Mouse (Mus musculus): ENCODE results near the gene Rbfox3. TPM values are rescaled to one million over a fixed set of nuclear protein-coding genes. Genes with fewer than 3 reads are reported as not detected.

Rbfox3 gene
- polyA plus RNA-seq, 1 experiment, result not detected

- no peak for TF ChIP-seq GATA1 (IDR thresholded peaks at IDR 0.05; ENCODE audit: low read length)
Observed at GRCm38 (mm10) chr11:118745279-118745678, 166.1 kb downstream of the Rbfox3 start.

- no peak for TF ChIP-seq GATA1 (IDR thresholded peaks at IDR 0.05; ENCODE audit: low read length)
Observed at GRCm38 (mm10) chr11:118744782-118745181, 166.6 kb downstream of the Rbfox3 start.

DNA sequence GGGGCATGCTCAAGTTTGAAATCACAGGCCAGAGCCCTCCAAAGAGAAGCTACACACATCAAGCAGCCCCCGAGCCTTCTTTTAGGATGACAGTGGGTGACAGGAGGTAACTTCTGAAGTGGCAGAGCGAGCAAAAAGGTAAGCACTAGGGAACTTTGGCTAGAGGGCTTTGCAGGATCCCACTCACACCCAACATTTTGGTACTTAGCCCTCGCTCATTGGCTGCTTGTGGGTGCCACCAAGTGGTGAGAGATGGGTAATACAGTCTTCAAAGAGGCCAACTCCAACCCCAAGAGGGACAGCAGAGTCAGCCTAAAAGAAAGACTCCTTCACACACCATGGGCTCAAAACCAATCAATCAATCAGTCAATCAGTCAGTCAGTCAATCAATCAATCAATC lies 168.6 kb downstream of the Rbfox3 start:
- no peak for TF ChIP-seq GATA1 (IDR thresholded peaks at IDR 0.05; ENCODE audit: low read length)

DNA sequence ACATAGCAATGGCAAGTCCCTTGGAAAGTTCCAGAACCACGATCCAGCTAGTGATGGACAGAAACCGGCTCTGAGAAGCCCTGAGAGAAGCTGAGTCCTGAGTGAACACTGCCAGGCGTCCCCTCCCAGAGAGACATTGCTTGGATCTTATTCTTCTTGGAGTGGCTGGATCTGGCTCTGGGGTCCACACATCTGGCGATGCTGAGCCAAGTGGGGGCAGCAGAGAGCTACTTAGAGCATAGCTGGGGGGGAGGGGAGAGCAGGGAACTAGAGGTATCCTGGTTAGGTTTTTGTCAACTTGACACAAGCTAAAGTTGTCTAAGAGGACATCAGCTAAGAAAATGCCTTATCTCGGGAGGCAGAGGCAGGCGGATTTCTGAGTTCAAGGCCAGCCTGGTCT lies 170.1 kb downstream of the Rbfox3 start:
- TF ChIP-seq GATA1 (IDR thresholded peaks at IDR 0.05; ENCODE audit: low read length), result no peak

DNA sequence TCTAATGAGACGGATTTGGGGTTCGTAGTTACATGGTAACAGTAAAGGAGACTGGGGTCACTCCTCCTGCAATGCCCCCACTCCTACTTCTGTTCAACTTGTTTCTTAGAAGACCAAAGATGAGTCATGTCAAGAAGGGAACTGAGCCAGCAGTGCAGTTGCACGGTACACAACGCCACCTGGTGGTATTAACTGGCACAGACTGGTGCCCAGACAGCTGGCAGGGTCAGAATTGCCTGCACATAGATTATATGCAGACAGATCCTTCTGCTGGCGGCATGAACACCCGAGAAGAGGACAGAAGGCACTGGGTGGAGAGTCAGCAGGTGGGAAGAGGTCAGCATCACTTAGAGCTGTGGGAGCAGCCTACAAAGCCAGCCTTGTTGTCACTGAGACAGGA lies 171.4 kb downstream of the Rbfox3 start:
- no peak for TF ChIP-seq GATA1 (IDR thresholded peaks at IDR 0.05; ENCODE audit: low read length)

GRCm38 (mm10) chr11:118738855-118739832 lies 172.3 kb downstream of the Rbfox3 start:
- no peak for TF ChIP-seq GATA1 (IDR thresholded peaks at IDR 0.05; ENCODE audit: low read length)

DNA sequence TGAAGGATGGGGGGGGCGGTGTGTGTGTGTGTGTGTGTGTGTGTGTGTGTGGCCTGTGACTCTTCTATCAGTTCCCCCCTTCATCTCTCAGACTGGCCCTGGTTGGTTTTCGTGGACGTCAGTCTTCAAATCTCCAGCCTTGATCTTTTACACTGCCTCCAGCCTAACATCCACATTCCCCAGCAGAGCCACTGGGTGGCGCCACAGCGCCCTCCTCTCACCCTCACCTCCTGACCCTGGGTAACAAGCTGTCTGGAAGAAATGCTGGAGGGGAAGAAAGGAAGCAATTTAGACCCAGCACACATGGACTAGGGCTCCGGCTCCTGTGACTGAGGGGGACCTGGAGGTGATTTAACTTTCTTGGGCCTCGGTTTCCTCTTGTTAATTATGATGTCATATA lies 173.1 kb downstream of the Rbfox3 start:
- no peak for TF ChIP-seq GATA1 (IDR thresholded peaks at IDR 0.05; ENCODE audit: low read length)

DNA sequence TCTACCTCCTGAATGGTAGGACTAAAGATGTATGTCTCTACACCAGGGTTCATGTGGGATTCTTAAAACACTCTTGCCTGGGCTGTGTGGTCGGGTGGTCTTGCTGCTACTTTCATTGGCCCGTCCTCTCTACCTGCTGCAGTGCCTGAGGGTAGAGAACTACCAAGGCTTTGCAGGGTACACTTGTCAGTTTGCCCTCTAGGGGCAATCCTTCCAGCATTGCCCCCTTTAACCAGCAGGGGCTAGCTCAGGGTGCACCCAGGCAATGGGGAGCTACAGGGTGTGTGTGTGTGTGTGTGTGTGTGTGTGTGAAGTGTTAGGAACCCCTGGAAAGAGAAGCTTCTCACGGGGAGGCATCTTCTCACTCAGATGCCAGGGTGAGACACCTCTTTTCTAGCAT lies 173.6 kb downstream of the Rbfox3 start:
- TF ChIP-seq GATA1 (IDR thresholded peaks at IDR 0.05; ENCODE audit: low read length), result no peak

GRCm38 (mm10) chr11:118736993-118737392 lies 174.4 kb downstream of the Rbfox3 start:
- TF ChIP-seq GATA1 (IDR thresholded peaks at IDR 0.05; ENCODE audit: low read length), result no peak

DNA sequence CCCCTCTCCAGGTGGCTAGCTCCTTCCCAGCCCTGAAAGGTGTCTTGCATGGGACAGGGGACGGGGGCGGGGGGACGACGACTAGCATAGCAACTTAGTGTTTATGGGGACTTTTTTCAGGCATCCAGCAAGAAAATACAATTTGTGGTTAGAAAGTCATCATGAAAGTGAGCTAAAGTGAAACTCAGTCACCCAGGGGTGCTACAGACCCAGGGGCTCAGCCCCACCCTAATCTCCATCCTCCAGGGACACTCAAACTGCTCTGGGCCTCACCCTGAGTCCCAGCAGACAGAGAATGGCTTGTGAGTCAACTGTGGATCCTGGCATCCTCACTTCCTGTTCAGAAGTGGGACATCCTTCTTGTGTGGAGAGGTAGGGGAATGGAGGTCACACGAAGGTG lies 179.7 kb downstream of the Rbfox3 start:
- no peak for TF ChIP-seq GATA1 (IDR thresholded peaks at IDR 0.05; ENCODE audit: low read length)

DNA sequence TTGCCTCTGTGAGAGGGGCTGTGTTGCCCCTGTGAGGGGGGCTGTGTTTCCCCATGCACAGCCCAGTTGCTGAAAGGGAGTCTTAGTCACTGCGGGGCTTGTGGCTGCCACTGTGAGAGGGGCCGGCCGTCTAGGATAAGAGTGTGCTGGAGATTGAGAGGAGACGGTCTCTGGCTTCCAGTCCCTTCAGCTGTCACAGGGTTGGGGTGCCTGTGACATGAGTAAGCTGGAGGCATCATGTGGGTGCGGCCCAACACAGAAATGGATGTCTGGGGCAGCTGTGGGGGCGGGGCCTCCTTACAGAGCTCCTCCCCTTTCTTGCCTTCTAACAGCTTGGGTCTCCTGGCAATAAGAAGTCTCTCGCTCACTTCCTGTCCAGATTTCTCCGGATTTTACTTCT lies 182.0 kb downstream of the Rbfox3 start:
- no peak for TF ChIP-seq GATA1 (IDR thresholded peaks at IDR 0.05; ENCODE audit: low read length)

DNA sequence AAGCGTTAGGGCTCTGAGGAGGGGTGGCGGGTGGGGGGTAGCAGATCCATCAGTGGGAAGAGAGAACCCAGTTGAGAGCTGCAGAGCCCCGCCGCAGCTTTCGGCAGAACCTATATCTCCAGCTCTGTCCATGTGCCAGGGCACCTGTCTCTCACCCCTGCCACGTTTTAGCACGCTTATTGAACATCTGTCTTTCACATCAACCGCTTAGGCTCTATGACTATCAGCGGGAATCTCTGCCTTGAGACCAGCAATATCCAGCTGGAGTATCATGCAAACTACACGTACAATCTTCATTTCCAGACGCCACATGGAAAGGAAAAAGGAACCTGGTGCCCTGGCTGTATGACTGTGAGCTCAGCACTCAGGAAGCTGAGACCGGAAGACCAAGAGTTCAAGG lies 182.6 kb downstream of the Rbfox3 start:
- no peak for TF ChIP-seq GATA1 (IDR thresholded peaks at IDR 0.05; ENCODE audit: low read length)

DNA sequence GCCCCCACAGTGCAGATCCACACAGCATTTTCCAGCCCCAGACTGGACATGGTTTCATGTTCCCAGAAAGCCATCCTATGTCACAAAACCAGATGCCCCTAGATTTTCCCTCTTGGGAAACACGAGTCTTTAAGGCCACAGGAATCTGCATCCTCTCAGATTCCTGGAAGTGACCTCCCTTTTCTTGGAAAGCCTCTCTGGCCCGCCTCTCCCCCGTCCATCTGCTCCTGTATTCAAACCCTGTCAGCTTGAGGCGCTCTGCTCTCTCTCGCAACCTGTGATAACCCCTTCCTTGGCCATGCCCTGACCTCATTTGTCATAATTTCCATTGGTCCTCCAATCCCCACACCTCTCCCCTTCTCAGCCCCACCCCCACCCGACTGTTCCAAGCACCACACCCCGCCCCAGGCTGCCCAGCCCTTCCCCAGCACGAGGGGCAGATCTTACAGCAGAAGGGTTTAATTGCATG lies 183.3 kb downstream of the Rbfox3 start:
- TF ChIP-seq GATA1 (IDR thresholded peaks at IDR 0.05; ENCODE audit: low read length), result no peak

DNA sequence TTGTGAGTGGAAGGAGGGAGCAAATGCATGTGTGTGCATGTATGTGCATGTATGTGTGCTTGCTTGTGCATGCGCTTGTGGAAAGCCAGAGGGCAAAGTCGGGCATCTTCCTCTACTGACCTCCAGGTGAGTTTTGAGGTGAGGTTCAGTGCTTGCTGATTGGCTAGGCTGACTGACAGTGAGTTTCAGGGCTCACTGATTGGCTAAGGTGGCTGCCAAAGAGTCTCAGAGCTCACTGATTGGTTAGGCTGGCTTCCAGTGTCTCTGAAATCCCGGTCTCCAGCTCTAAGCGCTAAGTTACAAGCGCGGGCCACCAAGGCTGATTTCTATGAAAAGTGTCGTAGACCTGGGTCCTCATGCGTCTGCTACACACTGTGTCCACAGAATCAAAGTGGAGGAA lies 185.0 kb downstream of the Rbfox3 start:
- no peak for TF ChIP-seq GATA1 (IDR thresholded peaks at IDR 0.05; ENCODE audit: low read length)

DNA sequence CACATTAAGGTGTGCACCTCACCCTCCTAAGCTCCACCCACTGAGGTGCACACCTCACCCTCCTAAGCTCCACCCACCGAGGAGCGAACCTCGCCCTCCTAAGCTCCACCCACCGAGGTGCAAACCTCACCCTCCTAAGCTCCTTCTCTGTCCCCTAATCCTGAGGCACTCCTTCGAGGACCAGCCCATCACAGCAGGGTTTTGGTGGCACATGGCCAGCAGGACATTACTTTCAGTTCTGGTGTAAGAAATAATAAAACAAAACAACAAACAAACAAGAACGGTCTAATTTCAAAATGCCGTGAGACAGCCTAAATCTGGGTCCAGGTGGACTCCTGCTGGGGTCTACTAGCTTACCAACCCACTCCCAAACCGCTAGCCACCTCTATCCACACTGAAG lies 187.0 kb downstream of the Rbfox3 start:
- no peak for TF ChIP-seq GATA1 (IDR thresholded peaks at IDR 0.05; ENCODE audit: low read length)

DNA sequence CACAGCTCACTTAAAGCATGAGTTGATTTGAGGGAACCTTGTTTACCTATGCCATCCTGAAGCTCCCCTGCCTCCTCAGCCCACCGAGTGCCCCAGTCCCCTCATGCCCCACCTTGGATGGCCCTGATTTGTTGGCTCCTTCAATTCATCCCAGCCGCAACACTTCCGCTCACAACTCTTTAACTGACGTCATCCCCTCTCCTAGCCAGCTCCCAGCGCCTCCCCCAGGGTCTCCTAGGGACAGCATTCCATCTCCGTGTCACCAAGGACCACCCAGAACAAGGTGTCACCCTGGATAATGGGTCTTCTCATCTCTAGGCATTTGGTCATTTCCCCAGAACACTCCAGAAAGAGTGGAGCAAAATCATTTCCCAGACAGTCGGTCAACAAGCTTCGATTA lies 188.2 kb downstream of the Rbfox3 start:
- no peak for TF ChIP-seq GATA1 (IDR thresholded peaks at IDR 0.05; ENCODE audit: low read length)

DNA sequence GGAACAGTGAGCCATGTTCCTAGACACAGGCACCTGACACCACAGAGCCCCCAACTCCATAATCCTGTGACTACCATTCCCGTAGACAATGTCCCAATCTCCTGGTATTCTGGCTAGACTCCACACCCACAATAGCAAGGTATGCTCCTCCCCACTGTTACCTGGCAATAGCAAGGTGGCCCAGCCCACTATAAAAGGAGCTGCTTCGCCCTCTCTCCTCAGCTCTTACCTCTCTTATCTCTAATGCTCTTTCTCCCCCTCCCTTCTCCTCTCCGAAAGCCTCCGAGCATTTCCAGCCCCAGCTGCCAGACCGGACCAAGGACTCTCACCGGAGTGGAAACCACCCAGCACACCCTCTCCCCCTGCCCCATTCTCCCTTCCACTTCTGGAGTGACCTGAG lies 189.5 kb downstream of the Rbfox3 start:
- no peak for TF ChIP-seq GATA1 (IDR thresholded peaks at IDR 0.05; ENCODE audit: low read length)

Measured in G1E-ER4 (cell line).